Mouse (Mus musculus): ENCODE measurements around the gene Megf9.

GRCm38 (mm10) chr4:70391760-70392372, 142.9 kb downstream of the Megf9 start:
- TF ChIP-seq CTCF (conservative IDR thresholded peaks at IDR 0.05; ENCODE audit: insufficient read depth, insufficient read length, low read depth, low read length) (no peak), POLR2A (IDR thresholded peaks at IDR 0.05; ENCODE audit: low read depth, low read length) (no peak)

Data from kidney, adult 2 months (tissue).